Mouse (Mus musculus) embryo, embryonic 11.5 days (tissue): ENCODE data around the gene Knstrn.
A peak's percentile ranks its signal among the peaks of the same experiment; 100 is the strongest.

Source experiments
- DNase-seq: peaks from one replicate; pipeline ENCODE4 v3.0.0-alpha.2; 2012; ENCODE audit warnings: low read depth, low spot score

Gene Knstrn

DNA sequence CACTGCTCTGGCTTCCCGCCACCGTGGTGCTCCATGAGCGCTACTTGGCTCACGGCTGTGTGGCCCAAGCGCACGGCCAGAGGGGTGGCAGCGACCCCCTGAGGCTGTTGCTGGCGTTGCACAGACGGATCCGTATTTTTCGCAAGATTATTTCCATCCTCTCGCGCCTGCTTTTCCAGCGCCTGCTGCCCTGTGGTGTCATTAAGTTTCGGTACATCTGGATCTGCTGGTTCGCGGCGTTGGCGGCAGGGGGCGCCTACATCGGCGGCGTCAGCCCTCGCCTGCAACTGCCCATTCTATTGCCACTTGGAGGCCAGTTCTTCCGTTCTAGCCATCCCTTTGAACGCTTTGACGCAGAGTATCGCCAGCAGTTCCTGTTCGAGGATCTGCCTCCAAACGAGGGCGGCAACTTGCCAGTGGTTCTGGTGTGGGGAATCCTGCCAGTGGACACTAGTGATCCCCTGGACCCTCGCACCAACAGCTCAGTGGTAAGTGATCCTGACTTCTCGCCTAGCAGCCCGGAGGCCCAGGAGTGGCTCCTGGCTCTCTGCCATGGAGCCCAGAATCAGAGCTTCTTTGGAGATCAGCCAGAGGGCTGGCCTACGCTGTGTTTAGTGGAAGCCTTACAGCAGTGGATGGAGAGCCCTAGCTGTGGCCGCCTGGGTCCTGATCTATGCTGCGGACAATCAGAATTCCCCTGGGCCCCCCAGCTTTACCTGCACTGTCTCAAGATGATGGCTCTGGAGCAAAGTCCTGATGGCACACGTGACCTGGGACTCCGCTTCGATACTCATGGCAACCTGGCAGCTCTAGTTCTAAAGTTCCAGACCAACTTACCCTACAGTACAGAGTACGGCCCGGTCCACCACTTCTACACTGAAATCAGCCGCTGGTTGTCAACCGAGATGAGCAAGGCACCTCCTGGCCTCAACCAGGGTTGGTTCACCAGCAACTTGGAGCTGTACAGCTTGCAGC is 23.0 kb upstream of the Knstrn start:
- DNase-seq: peak; percentile 42

DNA sequence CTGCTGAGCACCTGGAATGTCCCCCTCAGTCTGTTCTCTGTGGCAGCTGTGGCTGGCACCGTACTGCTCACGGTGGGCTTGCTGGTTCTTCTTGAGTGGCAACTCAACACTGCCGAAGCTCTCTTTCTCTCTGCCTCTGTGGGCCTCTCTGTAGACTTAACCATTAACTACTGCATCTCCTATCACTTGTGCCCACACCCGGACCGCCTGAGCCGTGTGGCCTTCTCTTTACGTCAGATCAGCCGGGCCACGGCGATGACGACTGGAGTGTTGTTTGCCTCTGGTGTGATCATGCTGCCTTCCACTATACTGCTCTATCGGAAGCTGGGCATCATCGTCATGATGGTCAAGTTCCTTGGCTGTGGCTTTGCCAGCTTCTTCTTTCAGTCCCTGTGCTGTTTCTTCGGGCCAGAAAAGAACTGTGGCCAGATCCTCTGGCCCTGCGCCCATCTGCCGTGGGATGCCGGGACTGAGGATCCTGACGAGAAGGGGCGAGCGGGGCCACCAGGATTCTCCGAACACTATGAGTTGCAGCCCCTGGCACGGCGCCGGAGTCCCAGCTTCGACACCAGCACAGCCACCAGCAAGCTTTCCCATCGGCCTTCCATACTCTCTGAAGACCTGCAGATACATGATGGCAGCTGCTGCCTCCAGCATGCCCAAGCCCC is 22.1 kb upstream of the Knstrn start:
- no peak for DNase-seq

DNA sequence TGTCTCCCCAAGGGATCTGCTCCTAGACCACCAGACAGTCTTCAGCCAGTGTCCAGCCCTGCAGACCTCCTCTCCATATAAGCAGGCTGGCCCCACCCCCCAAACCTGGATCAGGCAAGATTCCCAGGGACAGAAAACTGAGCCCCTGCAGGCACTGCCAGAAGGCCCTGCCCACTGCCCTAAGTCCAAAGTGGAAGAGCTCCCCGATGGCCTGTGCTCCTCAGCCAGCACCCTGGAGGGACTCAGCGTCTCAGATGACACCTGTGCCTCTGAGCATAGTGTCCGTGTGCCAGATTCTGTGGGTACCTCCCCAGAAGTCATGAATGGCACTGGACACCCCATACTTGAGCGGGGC is 21.6 kb upstream of the Knstrn start:
- no peak for DNase-seq

DNA sequence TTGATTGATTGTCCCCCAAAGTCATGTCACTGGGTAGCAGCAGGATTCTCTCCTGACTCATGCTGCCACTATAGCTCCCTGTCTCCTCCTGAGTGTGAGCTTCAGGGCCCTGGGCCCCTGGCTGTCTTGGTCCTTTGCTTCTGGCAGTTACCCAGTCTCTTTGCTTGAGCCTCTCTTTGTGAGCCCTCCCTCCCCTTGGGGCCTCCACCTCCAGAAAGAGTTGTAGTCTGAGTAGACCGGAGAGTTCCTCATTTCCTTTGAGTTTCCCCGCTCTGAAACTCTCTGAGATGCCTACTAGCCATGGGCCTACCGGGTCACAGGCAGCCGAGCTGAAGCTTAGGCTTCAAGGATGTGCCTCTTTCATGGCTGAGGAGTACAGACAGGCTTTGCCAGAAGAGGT is 20.2 kb upstream of the Knstrn start:
- no peak for DNase-seq

DNA sequence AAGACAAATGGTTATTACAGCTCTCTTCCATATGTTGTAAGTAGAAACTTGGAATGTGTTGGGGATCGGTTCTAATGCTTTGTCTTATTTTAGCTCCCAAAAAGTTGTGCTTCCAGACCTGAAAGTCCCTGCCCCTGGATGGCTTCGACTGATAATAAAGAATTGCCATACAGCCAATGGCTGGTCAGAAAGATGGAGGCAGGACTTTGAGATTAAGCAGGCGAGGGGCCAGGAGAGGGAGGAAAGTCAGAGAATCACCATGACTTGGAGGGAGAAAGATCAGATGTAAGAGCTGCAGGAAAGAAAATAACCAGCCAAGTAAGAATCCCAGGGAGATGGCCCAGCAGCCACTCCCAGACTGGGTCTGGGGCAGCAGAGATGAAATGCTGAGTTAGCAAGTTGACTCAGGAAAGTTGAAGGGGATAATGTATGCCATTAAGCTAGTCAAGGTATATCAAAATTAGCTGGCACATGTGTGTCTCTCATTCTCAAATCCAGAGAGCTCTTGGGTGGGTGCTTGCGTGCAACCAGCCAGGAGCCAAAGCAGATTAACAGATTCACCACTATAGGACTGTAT is 11.2 kb upstream of the Knstrn start:
- no peak for DNase-seq

DNA sequence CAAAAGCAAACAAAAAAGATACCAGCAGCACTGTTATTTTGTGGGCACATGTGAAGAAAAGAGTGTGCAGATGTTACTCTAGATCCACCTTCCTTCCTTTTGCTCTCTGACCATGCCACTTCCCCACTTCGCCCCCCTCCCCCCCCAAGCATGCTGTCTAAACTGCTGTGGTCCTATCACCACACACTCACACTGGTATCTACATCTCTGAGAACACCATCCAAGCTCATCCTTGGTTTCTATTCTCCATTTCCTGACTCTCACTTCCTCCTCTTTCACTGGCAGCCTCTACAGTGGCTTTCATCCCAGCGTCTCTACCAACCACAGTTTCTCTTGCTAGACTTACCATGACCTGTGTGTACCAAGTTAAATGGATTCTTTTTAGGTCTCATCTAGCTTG is 9.3 kb upstream of the Knstrn start:
- no peak for DNase-seq

DNA sequence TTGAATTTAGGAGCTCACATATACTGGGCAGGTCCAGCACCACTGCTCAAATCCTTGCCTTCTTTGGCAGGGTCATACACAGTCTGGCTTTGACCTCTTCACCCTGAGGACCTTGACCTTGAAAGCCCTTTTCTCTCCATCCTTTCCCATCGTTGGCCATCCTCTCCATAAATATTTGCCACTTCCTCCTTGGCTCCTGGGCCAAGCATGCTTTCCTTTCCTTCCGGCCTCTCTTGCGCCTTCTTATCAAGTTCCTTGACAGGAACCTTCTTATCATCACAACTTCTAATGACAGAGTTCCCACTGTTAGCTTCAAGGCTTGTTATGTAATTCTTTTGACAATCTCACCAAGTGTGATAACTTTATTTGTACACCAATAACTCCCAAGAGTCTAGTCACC is 8.7 kb upstream of the Knstrn start:
- DNase-seq: no peak

DNA sequence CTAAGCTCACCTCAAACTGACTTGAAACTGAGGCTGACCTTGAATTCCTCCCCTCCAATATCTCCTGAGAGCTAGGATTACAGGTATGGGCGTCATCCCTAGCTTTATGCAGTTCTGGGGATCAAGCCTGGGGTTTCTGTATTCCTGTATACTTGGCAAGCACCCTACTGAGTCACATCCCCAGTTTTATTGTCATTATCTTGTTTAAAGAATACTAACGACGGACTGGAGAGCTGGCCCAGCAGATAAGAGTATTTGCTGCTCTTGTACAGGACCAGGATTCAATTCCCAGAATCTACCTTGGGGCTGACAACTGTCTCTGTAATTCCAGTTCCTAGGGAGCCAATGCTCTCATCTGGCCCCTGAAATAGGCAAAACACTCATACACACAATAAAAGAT is 8.0 kb upstream of the Knstrn start:
- no peak for DNase-seq

DNA sequence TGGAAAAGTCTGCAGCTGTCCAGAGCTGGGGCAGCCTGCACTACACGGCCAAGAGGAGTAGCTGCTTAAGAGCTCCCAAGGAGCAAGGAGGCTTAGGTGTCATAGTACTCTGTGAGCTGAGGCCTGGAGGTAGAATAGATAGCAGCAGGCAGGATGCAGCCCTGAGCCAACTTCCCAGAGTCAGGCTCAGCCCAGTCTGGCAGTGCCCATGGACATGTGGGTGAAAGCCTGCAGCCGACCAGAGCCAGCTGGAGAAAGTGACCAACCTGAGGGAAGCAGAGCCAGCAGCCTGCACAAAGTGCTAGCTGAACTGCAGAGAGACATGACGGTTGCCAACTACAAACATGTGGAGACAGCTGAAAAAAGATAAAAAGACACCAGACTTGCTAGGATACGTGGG is 6.9 kb upstream of the Knstrn start:
- DNase-seq: no peak

DNA sequence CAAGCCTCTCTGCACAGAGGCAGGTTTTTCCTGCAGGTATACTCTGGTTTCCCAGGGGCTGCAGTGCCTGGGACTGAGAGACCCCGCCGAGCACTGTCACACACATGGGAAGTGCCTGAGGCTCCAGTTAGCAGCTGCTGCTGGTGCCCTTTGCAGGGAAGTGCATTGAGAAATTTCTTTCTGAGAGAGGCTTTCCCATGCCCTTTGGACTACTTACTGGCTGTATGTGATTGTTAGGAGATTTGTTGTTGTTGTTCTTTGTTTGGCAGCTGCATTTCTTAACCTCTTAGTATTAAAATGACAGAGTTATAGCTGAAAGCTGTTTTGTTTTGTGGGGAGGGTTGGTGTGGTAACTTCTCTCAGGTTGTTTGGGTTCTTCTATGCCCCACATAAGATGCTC is 2.9 kb upstream of the Knstrn start:
- no peak for DNase-seq

DNA sequence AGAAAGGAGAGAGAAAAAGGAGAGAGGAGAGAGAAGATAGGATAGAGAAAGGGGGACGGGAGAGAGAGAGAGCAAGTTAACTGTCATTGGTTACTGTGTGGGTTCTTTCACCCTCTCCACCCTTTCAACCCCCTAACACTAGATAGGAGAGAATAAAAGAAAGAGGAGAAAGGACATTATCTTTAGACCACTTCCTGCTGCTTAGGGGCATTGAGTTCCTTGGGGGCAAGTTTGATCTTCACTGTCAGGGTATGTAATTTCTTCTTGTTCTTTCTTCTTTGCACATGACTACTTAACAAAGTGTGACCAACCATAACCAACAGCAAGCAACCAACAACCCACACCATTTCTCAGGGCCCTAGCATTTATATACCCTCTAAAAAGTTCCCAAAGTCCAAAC is 1.1 kb upstream of the Knstrn start:
- no peak for DNase-seq

DNA sequence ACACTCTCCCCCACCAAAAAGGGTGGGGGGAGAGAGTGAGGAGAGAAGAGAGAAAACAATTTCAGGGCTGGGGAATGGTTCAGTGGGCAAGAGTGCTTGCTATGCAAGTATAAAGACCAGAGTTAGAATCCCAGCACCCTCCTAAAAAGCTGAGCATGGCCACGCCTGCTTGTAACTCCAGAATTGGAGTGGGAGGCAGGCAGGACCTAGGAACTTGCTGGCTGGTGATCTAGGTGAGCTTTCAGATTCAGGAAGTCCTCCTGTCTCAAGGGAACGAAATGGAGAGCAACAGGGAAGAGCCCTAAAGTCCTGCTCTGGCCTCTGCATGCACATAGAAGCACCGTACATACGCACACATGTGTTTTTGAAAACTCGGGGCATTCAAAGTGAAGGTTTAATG is 9.0 kb downstream of the Knstrn start:
- no peak for DNase-seq

DNA sequence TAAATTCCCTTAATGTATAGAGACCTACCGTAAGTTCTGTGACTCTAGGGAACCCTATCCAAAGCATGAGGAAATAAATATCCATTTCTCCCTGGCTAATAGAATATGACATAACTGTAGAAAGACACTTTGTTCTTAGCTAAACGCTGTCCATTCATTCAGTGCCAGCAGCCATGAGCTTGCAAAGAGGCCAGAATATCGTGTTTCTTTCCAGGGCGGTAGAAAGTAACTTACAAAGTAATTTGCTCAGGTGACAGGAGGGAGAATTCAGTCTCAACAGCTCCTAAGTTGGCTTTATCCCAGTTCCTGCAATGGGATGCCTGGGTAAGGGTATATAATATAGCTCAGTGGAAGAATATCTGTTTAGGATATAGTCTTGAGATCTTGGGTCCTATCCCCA is 10.6 kb downstream of the Knstrn start:
- no peak for DNase-seq

DNA sequence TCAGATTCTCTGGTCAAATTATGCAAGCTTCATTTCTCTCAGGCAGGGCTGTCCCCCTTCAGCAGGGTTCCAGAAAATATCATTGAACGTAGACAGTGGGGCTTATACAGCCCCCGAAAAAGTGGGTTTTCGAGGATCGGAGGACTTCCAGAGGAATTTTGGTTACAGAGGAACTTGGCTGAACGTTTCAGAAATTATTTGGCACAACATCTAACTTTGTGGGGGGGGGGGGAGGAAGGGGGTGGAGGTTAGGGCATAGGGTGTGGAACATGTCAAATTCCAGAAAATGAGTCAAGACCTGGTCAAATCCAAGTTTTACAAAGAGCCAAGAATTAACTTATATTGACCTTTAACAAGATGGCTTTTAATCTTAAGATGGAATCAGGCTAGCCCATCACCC is 15.3 kb downstream of the Knstrn start:
- DNase-seq: no peak

DNA sequence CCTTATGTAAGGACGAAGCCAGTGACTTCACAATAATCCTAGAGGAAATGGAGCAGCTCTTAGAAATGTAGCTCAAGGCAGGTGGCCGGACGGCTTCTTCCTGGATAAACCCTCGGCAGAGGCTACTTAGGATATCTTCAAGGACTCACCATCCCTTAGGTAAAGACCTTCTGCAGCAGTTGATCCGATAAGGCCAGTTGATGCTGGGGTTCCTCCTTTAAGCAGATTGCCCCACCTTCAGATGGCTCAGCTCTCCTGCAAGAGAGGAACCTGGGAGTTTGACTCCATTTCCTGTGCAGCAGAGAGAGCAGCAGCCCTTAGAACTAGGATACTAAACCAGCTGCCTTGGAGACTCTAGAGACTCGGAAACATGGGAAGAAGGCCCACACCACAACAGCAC is 20.3 kb downstream of the Knstrn start:
- no peak for DNase-seq

DNA sequence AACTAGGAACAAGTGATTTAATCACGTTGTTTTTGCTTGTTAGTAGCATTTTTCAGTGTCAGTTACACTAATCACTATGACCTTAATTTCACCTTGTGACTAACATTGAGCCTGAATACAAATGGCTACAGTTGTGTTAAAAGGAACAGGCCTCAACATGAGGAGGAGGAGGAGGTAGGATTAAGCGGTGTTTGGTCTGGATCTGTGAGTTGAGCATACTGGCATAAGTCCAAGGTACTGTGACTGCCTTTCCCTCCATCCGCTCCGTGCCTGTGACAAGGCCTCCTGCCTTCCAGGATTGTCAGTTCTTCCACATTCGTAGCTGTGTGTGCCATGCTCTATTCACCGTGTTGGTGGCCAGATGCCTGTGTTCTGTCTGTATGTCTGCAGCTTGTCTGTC is 21.3 kb downstream of the Knstrn start:
- no peak for DNase-seq

DNA sequence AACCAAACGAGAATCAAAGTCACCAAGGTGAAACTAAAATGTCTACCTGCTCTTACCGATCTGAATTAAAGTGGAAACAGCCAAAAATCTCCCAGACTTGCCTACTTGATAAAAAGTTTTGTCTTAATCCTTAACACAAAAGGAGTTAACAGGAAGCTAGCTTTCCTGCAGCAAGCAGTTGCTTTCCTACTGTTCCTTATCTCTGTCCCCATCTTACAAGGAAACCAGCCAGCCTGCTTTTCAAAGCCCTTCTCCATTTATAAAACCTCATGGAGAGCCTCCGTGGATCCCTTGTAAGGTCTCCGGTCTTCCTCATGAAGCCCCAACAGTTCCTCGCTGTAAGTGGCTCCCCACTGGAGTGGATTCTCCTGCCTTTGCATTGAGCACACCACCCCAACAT is 24.5 kb downstream of the Knstrn start:
- no peak for DNase-seq

DNA sequence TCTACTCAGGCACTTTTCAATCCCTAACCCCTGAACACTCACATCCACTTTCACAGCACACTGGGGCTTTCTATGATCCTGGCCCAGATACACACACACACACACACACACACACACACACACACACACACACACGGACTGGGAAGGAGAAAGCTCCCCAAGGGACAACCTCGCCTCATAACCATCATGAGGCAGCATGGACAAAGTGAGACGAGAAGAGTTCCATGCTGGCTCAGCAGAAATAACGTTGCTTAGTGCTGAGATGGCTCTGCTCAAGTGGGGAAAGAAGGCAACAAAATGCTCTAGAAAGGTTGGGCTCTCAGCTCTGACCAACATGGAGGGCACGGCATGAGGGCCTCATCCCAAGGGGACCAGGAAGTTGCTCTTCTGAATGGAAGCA is 27.4 kb downstream of the Knstrn start:
- DNase-seq: no peak

DNA sequence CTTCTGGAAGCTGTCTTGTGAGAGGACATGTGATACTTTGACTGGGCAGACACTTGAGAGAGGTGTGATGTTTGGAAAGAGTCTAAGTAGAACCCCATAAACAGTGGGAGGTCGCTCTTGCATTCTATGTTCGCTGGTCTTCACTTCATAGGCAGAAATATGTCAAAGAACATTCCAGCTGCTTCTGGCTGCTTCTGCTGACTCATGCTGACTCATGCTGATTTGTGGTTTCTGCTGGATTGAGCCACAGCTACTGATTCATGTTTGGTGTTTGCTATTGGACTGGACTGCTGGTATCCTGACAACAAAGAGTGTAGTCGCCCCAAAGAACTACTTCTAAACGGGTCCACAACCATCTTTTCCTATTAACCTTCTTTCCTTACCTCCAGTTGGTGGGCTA is 28.0 kb downstream of the Knstrn start:
- no peak for DNase-seq

DNA sequence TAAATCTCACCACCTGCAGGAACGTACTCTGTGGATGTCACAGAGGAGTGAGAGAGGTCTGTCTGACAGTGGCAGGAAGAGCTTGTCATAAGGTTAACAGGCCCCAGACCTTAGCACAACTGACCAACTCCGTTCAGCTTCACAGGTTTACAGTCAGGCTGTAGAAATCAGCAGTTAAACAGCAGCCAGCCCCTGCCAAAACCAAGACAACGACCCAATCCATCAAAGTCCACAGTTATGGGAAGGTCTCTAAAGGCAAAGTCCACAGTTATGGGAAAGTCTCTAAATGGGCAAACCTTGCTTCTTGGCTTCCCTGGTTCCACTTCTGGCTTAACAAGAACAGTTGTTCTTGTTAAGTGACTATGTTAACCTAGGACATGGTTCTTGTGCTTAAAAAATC is 30.6 kb downstream of the Knstrn start:
- DNase-seq: no peak

DNA sequence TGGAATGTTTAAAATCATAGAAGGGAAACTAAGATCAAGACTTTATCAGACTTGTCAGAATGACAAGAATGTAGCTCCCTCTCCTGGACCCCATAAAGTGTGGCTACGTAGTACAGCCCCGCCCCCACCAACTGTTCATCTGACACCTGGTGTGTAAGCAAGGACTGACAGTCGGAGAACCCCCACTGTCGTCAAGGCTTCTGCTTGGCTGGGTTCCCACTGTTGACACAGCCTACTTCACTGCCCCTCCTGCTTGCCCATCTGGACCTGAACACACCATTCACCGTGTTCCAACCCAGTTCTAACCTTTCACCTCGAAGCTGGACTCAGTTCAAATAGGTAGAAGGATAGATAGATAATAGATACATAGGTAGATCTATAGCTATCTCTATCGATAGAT is 32.4 kb downstream of the Knstrn start:
- no peak for DNase-seq

DNA sequence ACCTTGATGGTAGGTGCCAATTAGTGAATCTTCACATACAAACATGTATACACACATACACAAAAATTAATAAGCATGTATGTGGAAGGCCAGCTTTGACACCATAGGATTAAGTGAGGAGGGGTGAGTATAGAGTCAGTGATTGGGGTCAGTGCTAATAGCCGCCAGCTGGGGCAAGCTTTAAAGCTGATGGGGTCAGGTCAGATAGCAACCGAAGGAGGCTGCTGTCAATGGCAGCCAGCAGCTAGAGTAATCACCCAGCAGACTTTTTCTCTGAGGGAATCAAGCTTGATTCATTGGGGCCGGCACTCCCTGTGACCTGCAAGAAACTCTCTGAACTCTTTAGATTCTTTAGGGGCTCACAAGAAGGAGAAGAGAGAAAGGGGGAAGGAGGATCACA is 38.0 kb downstream of the Knstrn start:
- no peak for DNase-seq
